Mouse (Mus musculus) intestine, embryonic 14.5 days (tissue): ENCODE measurements around the gene A830005F24Rik. TPM values are rescaled to one million over a fixed set of nuclear protein-coding genes. Genes with fewer than 3 reads are reported as not detected.

Source experiments
- ATAC-seq: fragments of 200-750 bp; cut with Nextera tagmentation; replicated peaks from 2 replicates; pipeline ENCODE4 v1.8.0; 2017; ENCODE audit warnings: low read depth, moderate number of reproducible peaks, moderate TSS enrichment, moderate library complexity; ENCODE audit not compliant: low FRiP score, low TSS enrichment
- DNase-seq: peaks from one replicate; pipeline ENCODE4 v3.0.0-alpha.2; 2018; ENCODE audit warnings: low spot score
- H3K27ac ChIP-seq: fragments of 300-500 bp; sonication (generic); 2 replicates; pipeline ENCODE4 v1.5.1; 2014; ENCODE audit warnings: low read depth, mild to moderate bottlenecking, control low read depth
- H3K27me3 ChIP-seq: fragments of 300-500 bp; sonication (generic); replicated peaks from 2 replicates; pipeline ENCODE4 v1.6.1; 2014; ENCODE audit warnings: low read length, control low read depth; ENCODE audit not compliant: control insufficient read depth, insufficient read depth
- H3K36me3 ChIP-seq: fragments of 300-500 bp; sonication (generic); 2 replicates; pipeline ENCODE4 v1.6.1; 2014; ENCODE audit warnings: low read length, control low read depth; ENCODE audit not compliant: control insufficient read depth, insufficient read depth
- H3K4me1 ChIP-seq: fragments of 300-500 bp; sonication (generic); replicated peaks from 2 replicates; pipeline ENCODE4 v1.6.1; 2014; ENCODE audit warnings: low read length, control low read depth, mixed read lengths; ENCODE audit not compliant: control insufficient read depth, insufficient read depth
- H3K4me2 ChIP-seq: fragments of 300-500 bp; sonication (generic); 2 replicates; pipeline ENCODE4 v1.6.1; 2014; ENCODE audit warnings: low read length
- H3K4me3 ChIP-seq: fragments of 300-500 bp; sonication (generic); 2 replicates; pipeline ENCODE4 v1.5.1; 2014; ENCODE audit warnings: low read depth, low read length, control low read depth, mixed read lengths
- H3K9ac ChIP-seq: fragments of 300-500 bp; sonication (generic); 2 replicates; pipeline ENCODE4 v1.6.1; 2014; ENCODE audit warnings: mild to moderate bottlenecking, low read length
- H3K9me3 ChIP-seq: fragments of 300-500 bp; sonication (generic); 2 replicates; pipeline ENCODE4 v1.6.1; 2016; ENCODE audit warnings: low read length, control low read depth; ENCODE audit not compliant: control insufficient read depth
- WGBS: fragments of 180-500 bp; shearing (Covaris S2); extraction: QIAGEN DNeasy Blood & Tissue Kit; methylation state at CpG from one replicate; pipeline ENCODE4 v1.1.7; 2014; 5-methylcytosine and 5-hydroxymethylcytosine counted together
- polyA plus RNA-seq: library from polyadenylated mRNA; unstranded; fragments of >200 nt; fragmentation: Nextera tagmentation; extraction: Ambion mirVana; gene quantifications from 2 replicates; pipeline ENCODE4 v1.2.1, GENCODE M21; 2014

Gene A830005F24Rik
- polyA plus RNA-seq, 1 experiment from 2014 or later, result 1.1 TPM

- Histone ChIP-seq H3K27ac (no peak overlapping the region), H3K36me3 (peaks cover 27% of the 10 kb centered on the region)
- no peak for DNase-seq
These were observed 18.1 kb downstream of the A830005F24Rik start for GRCm38 (mm10) chr13:48531448-48531847.

GRCm38 (mm10) chr13:48533441-48533840 lies 20.1 kb downstream of the A830005F24Rik start:
- Histone ChIP-seq H3K4me3 (no peak overlapping the region), H3K36me3 (peaks cover 44% of the 10 kb centered on the region), H3K27me3 (no peaks in the 10 kb centered on the region), H3K27ac (no peak overlapping the region), H3K4me1 (no peaks in the 10 kb centered on the region), H3K9ac (no peak overlapping the region), H3K4me2 (no peak overlapping the region), H3K9me3 (no peaks in the 10 kb centered on the region)
- WGBS, result 88% methylated on average over 5 of the region's 5 CpGs
- DNase-seq, result no peak
- ATAC-seq, result no peak

More at GRCm38 (mm10) chr13:48531448-48531847, 18.1 kb downstream of the A830005F24Rik start:
- ATAC-seq, result 0 out of 2 replicates have a peak, but pooled peaks have one; percentile 20
- no peaks in the 10 kb centered on the region for H3K27me3 ChIP-seq
- H3K9me3 ChIP-seq, result no peaks in the 10 kb centered on the region
- 77% methylated on average over 2 of the region's 2 CpGs for WGBS
- no peak overlapping the region for H3K4me3 ChIP-seq
- no peak overlapping the region for H3K9ac ChIP-seq
- H3K4me2 ChIP-seq, result no peak overlapping the region
- H3K4me1 ChIP-seq, result no peaks in the 10 kb centered on the region

GRCm38 (mm10) chr13:48540488-48540887 lies 27.1 kb downstream of the A830005F24Rik start:
- peaks cover 37% of the 10 kb centered on the region for H3K4me1 ChIP-seq
- 0 out of 2 replicates have a peak overlapping the region, but pooled peaks have one; percentile 14 for H3K4me2 ChIP-seq
- WGBS, result 47% methylated on average over 1 of the region's 1 CpGs
- H3K9me3 ChIP-seq, result no peaks in the 10 kb centered on the region
- H3K4me3 ChIP-seq, result no peak overlapping the region
- no peak overlapping the region for H3K27ac ChIP-seq
- no peaks in the 10 kb centered on the region for H3K27me3 ChIP-seq
- peaks cover 26% of the 10 kb centered on the region for H3K36me3 ChIP-seq
- no peak for ATAC-seq
- DNase-seq, result no peak
- H3K9ac ChIP-seq, result no peak overlapping the region

GRCm38 (mm10) chr13:48544391-48544790 lies 31.0 kb downstream of the A830005F24Rik start:
- Histone ChIP-seq H3K36me3 (no peaks in the 10 kb centered on the region), H3K27ac (no peak overlapping the region), H3K9ac (no peak overlapping the region), H3K9me3 (no peaks in the 10 kb centered on the region), H3K4me3 (peak overlapping the region; percentile 94), H3K4me1 (peaks cover 35% of the 10 kb centered on the region), H3K27me3 (no peaks in the 10 kb centered on the region), H3K4me2 (peak overlapping the region; percentile 69)
- no peak for ATAC-seq
- DNase-seq, result no peak

- peak overlapping the region; percentile 94 for H3K4me3 ChIP-seq
- peak overlapping the region; percentile 69 for H3K4me2 ChIP-seq
- H3K27ac ChIP-seq, result peak overlapping the region; percentile 94; the same call in 1 of the 2 replicates
- H3K36me3 ChIP-seq, result no peaks in the 10 kb centered on the region
- no peak for DNase-seq
- H3K27me3 ChIP-seq, result no peaks in the 10 kb centered on the region
- ATAC-seq, result no peak
- 43% methylated on average over 4 of the region's 4 CpGs for WGBS
- H3K9me3 ChIP-seq, result no peaks in the 10 kb centered on the region
- H3K9ac ChIP-seq, result peak overlapping the region; percentile 85
- H3K4me1 ChIP-seq, result peaks cover 32% of the 10 kb centered on the region
These were observed 31.5 kb downstream of the A830005F24Rik start for GRCm38 (mm10) chr13:48544867-48545266.

- Histone ChIP-seq H3K36me3 (no peaks in the 10 kb centered on the region), H3K4me2 (peak overlapping the region; percentile 69), H3K27ac (peak overlapping the region; percentile 94), H3K27me3 (no peaks in the 10 kb centered on the region), H3K4me3 (peak overlapping the region; percentile 94), H3K9ac (peak overlapping the region; percentile 87), H3K9me3 (no peaks in the 10 kb centered on the region), H3K4me1 (peaks cover 26% of the 10 kb centered on the region)
- peak; percentile 92 for ATAC-seq
- DNase-seq, result peak; percentile 96
- WGBS, result under 1% methylated on average over 63 of the region's 72 CpGs
These were observed 32.3 kb downstream of the A830005F24Rik start for GRCm38 (mm10) chr13:48545476-48546281.

GRCm38 (mm10) chr13:48546330-48546917 lies 33.1 kb downstream of the A830005F24Rik start:
- under 1% methylated on average over 70 of the region's 72 CpGs for WGBS
- H3K4me2 ChIP-seq, result peak overlapping the region; percentile 53
- peak; percentile 97 for ATAC-seq
- H3K9ac ChIP-seq, result peak overlapping the region; percentile 87
- H3K4me3 ChIP-seq, result peak overlapping the region; percentile 94
- peaks cover 20% of the 10 kb centered on the region for H3K4me1 ChIP-seq
- DNase-seq, result peak; percentile 98
- H3K27me3 ChIP-seq, result no peaks in the 10 kb centered on the region
- no peaks in the 10 kb centered on the region for H3K9me3 ChIP-seq
- no peaks in the 10 kb centered on the region for H3K36me3 ChIP-seq
- peak overlapping the region; percentile 94 for H3K27ac ChIP-seq

- DNase-seq, result no peak
- WGBS, result 91% methylated on average over 6 of the region's 6 CpGs
- no peak for ATAC-seq
- H3K27me3 ChIP-seq, result no peaks in the 10 kb centered on the region
- H3K9me3 ChIP-seq, result no peaks in the 10 kb centered on the region
- no peak overlapping the region for H3K4me2 ChIP-seq
- H3K4me3 ChIP-seq, result no peak overlapping the region
- no peaks in the 10 kb centered on the region for H3K36me3 ChIP-seq
- H3K9ac ChIP-seq, result no peak overlapping the region
- H3K4me1 ChIP-seq, result peaks cover 20% of the 10 kb centered on the region
- no peak overlapping the region for H3K27ac ChIP-seq
These were observed 34.3 kb downstream of the A830005F24Rik start for GRCm38 (mm10) chr13:48547623-48548022.
